Mouse (Mus musculus): ENCODE results near the gene Glod5.

- TF ChIP-seq CTCF (IDR thresholded peaks at IDR 0.05; ENCODE audit: low read depth, low read length) (no peak), POLR2A (IDR thresholded peaks at IDR 0.05; ENCODE audit: extremely low read depth, insufficient read depth, low read length) (no peak)
Observed at GRCm38 (mm10) chrX:7968226-7968625, 50.1 kb downstream of the Glod5 start.

All from liver, adult 2 months (tissue).